Mouse (Mus musculus) CH12.LX (cell line): ENCODE measurements around the gene Nudt15. TPM values are rescaled to one million over a fixed set of nuclear protein-coding genes. Genes with fewer than 3 reads are reported as not detected.
"Not testable (repeated sequence)": the region's sequence is repeated elsewhere in the genome, so short reads cannot be mapped to it uniquely, and the experiment has no call there.

Experiments used
- DNase-seq: peaks from one replicate; pipeline ENCODE4 v3.0.0-alpha.2; 2013; ENCODE audit errors: extremely low read depth
- H3K27ac ChIP-seq: 2 replicates; pipeline ENCODE4 v1.5.1; 2012; ENCODE audit warnings: low read depth, mild to moderate bottlenecking, control low read depth, moderate library complexity; ENCODE audit not compliant: insufficient read depth
- H3K27me3 ChIP-seq: replicated peaks from 2 replicates; pipeline ENCODE3; 2012; ENCODE audit warnings: inconsistent platforms
- H3K36me3 ChIP-seq, 2 experiments: replicated peaks in 1 of 2; 2 replicates each; pipeline versions ENCODE3 to v1.6.1; 2012; ENCODE audit warnings: inconsistent platforms in 1 of 2, low read length in 1 of 2, mild to moderate bottlenecking in 1 of 2, mixed read lengths in 1 of 2, moderate library complexity in 1 of 2; ENCODE audit not compliant: control insufficient read depth in 1 of 2, insufficient read depth in 1 of 2
- H3K4me1 ChIP-seq, 2 experiments: 2 replicates each; pipeline ENCODE4 v1.6.1; 2012; ENCODE audit warnings: inconsistent platforms in 1 of 2, moderate library complexity in 1 of 2; ENCODE audit not compliant: insufficient read depth in 2 of 2, control insufficient read depth in 1 of 2
- H3K4me2 ChIP-seq: 2 replicates; pipeline ENCODE4 v1.6.1; 2012; ENCODE audit warnings: low read depth, mild to moderate bottlenecking, control low read depth; ENCODE audit not compliant: poor library complexity, insufficient read depth, severe bottlenecking
- H3K4me3 ChIP-seq, 3 experiments: fragments of 150-350 bp in 1 of 3; sonication (generic) in 1 of 3; replicated peaks in 1 of 3; 2 replicates each; pipeline versions ENCODE3 to v1.5.1; 2011 to 2012; ENCODE audit warnings: low read depth in 2 of 3, low read length in 2 of 3, mild to moderate bottlenecking in 2 of 3, moderate library complexity in 2 of 3, control low read depth in 1 of 3, improper control_type of control experiment in 1 of 3, inconsistent platforms in 1 of 3, mixed read lengths in 1 of 3; ENCODE audit not compliant: poor library complexity in 1 of 3
- H3K79me2 ChIP-seq: replicated peaks from 2 replicates; pipeline ENCODE4 v1.6.1; 2012; ENCODE audit warnings: mild to moderate bottlenecking, moderate library complexity; ENCODE audit not compliant: control insufficient read depth, poor library complexity, insufficient read depth, severe bottlenecking; ENCODE audit errors: extremely low read depth
- H3K9ac ChIP-seq: 2 replicates; pipeline ENCODE4 v1.6.1; 2012; ENCODE audit warnings: low read depth, mild to moderate bottlenecking, control low read depth, moderate library complexity; ENCODE audit not compliant: insufficient read depth
- H3K9me3 ChIP-seq: replicated peaks from 2 replicates; pipeline ENCODE3; 2012; ENCODE audit warnings: low read length, inconsistent platforms, mixed read lengths
- CHD1 ChIP-seq: IDR thresholded peaks from 2 replicates; pipeline ENCODE4 v1.6.1; 2012; ENCODE audit warnings: low read depth, low read length, improper control_type of control experiment, inconsistent platforms
- ELF1 ChIP-seq: IDR thresholded peaks from 2 replicates; pipeline ENCODE4 v1.6.1; 2014; ENCODE audit warnings: low read depth, mild to moderate bottlenecking, inconsistent platforms, low read length, improper control_type of control experiment
- GABPA ChIP-seq: IDR thresholded peaks from 2 replicates; pipeline ENCODE4 v1.6.1; 2012; ENCODE audit warnings: low read depth, low read length, improper control_type of control experiment, inconsistent platforms; ENCODE audit not compliant: insufficient replicate concordance
- HCFC1 ChIP-seq: IDR thresholded peaks from 2 replicates; pipeline ENCODE4 v1.6.1; 2012; ENCODE audit warnings: low read depth, mild to moderate bottlenecking, inconsistent platforms, low read length, improper control_type of control experiment
- IRF4 ChIP-seq: IDR thresholded peaks from 2 replicates; pipeline ENCODE4 v1.6.1; 2014; ENCODE audit warnings: low read depth, mild to moderate bottlenecking, inconsistent platforms, low read length, improper control_type of control experiment
- MAFK ChIP-seq: IDR thresholded peaks from 2 replicates; pipeline ENCODE4 v1.6.1; 2011; ENCODE audit warnings: low read length, improper control_type of control experiment; ENCODE audit not compliant: insufficient replicate concordance
- MAX ChIP-seq: IDR thresholded peaks from 2 replicates; pipeline ENCODE4 v1.6.1; 2011; ENCODE audit warnings: low read length, improper control_type of control experiment
- MAZ ChIP-seq: IDR thresholded peaks from 2 replicates; pipeline ENCODE4 v1.6.1; 2012; ENCODE audit warnings: low read depth, mild to moderate bottlenecking, inconsistent platforms, low read length, improper control_type of control experiment, moderate library complexity
- MEF2A ChIP-seq: IDR thresholded peaks from 2 replicates; pipeline ENCODE4 v1.6.1; 2014; ENCODE audit warnings: low read depth, mild to moderate bottlenecking, inconsistent platforms, low read length, improper control_type of control experiment, borderline replicate concordance
- MXI1 ChIP-seq: IDR thresholded peaks from 2 replicates; pipeline ENCODE4 v1.6.1; 2011; ENCODE audit warnings: mild to moderate bottlenecking, low read depth, low read length, improper control_type of control experiment
- NELFE ChIP-seq: IDR thresholded peaks from 2 replicates; pipeline ENCODE4 v1.6.1; 2011; ENCODE audit warnings: low read depth, low read length, improper control_type of control experiment
- NRF1 ChIP-seq: IDR thresholded peaks from 2 replicates; pipeline ENCODE4 v1.6.1; 2014; ENCODE audit warnings: low read depth, mild to moderate bottlenecking, inconsistent platforms, low read length, improper control_type of control experiment, moderate library complexity
- PAX5 ChIP-seq: IDR thresholded peaks from 2 replicates; pipeline ENCODE4 v1.6.1; 2012; ENCODE audit warnings: low read length, inconsistent platforms, mixed read lengths
- POLR2A ChIP-seq: IDR thresholded peaks from 2 replicates; pipeline ENCODE4 v1.6.1; 2011; ENCODE audit warnings: low read depth, mild to moderate bottlenecking, improper control_type of control experiment, low read length
- RAD21 ChIP-seq: IDR thresholded peaks from 2 replicates; pipeline ENCODE4 v1.6.1; 2011; ENCODE audit warnings: low read depth, mild to moderate bottlenecking, low read length, improper control_type of control experiment, moderate library complexity
- RCOR1 ChIP-seq: conservative IDR thresholded peaks from 2 replicates; pipeline ENCODE4 v1.6.1; 2012; ENCODE audit warnings: low read depth, mild to moderate bottlenecking, inconsistent platforms, low read length, improper control_type of control experiment
- TCF12 ChIP-seq: IDR thresholded peaks from 2 replicates; pipeline ENCODE4 v1.6.1; 2014; ENCODE audit warnings: low read depth, mild to moderate bottlenecking, inconsistent platforms, low read length, improper control_type of control experiment
- UBTF ChIP-seq: IDR thresholded peaks from 2 replicates; pipeline ENCODE4 v1.6.1; 2012; ENCODE audit warnings: low read depth, mild to moderate bottlenecking, inconsistent platforms, low read length, improper control_type of control experiment, moderate library complexity
- USF1 ChIP-seq: IDR thresholded peaks from 2 replicates; pipeline ENCODE4 v1.6.1; 2014; ENCODE audit warnings: low read depth, mild to moderate bottlenecking, inconsistent platforms, low read length, improper control_type of control experiment
- ZMIZ1 ChIP-seq: IDR thresholded peaks from 2 replicates; pipeline ENCODE4 v1.6.1; 2012; ENCODE audit warnings: low read depth, mild to moderate bottlenecking, inconsistent platforms, low read length, improper control_type of control experiment
- dilution Hi-C: fragments of 300-500 bp; cut with MboI; formaldehyde crosslinking; loops from 2 replicates; pipeline ENCODE4 v1.14.3; 2020; ENCODE audit warnings: low sequenced_read_pairs; ENCODE audit not compliant: extremely low pct_unique_long_range_greater_than_20kb, extremely low pct_ligation_motif_present
- in situ Hi-C: fragments of 300-500 bp; cut with MboI; formaldehyde crosslinking; loops from 3 replicates; pipeline ENCODE4 v1.14.3; 2019; ENCODE audit warnings: low sequenced_read_pairs, low pct_ligation_motif_present, low pct_unique_long_range_greater_than_20kb, mixed read lengths
- polyA plus RNA-seq: library from polyadenylated mRNA; unstranded; fragments of >175 nt; gene quantifications from 2 replicates; pipeline ENCODE4 v1.2.1, GENCODE M21; 2012; ENCODE audit warnings: low read depth; ENCODE audit not compliant: insufficient read length
- total RNA-seq, 2 experiments: library from RNA; depleted of rRNA; stranded (reverse); fragments of 300-350 nt in 1 of 2; fragments of >200 nt in 1 of 2; gene quantifications; 2 replicates each; pipeline ENCODE4 v1.2.3; 2012 to 2014

Nudt15 gene
- total and polyA plus RNA-seq, 3 experiments = 2.5 to 9.0 (median 6.8) TPM

GRCm38 (mm10) chr14:73569831-73570230 lies 21.8 kb upstream of the Nudt15 start:
- H3K79me2 ChIP-seq, H3K4me1 ChIP-seq, H3K4me2 ChIP-seq, H3K27me3 ChIP-seq, H3K4me3 ChIP-seq, in situ Hi-C loops, H3K9ac ChIP-seq, DNase-seq, H3K9me3 ChIP-seq, dilution Hi-C loops, H3K27ac ChIP-seq: not testable (repeated sequence)
- TF ChIP-seq RAD21 = peak; percentile 8; the same call in 1 of the 2 replicates
- H3K36me3 ChIP-seq = peaks cover 13 to 49% of the 10 kb centered on the region in 2 experiments

- Histone ChIP-seq H3K4me1 (peaks cover 0 to 26% of the 10 kb centered on the region in 2 experiments; a peak in 2 of 4 replicates), H3K79me2 (no peaks in the 10 kb centered on the region), H3K27ac (no peak overlapping the region), H3K27me3 (no peaks in the 10 kb centered on the region), H3K9me3 (no peaks in the 10 kb centered on the region)
- in situ Hi-C loops = no loop called here
- no peak for TF ChIP-seq MAFK
- TF ChIP-seq PAX5 = no peak
- TF ChIP-seq, all 38 proteins: peak for 0
- Histone ChIP-seq H3K9ac (peak overlapping the region; percentile 88), H3K36me3 (peaks cover 4 to 22% of the 10 kb centered on the region in 2 experiments), H3K4me3 (peak overlapping the region; percentile 94 to 100 (median 94)), H3K4me2 (peak overlapping the region; percentile 90)
- DNase-seq = no peak
- dilution Hi-C loops = no loop called here
Measured at GRCm38 (mm10) chr14:73553122-73553696, 5.2 kb upstream of the Nudt15 start.

- Histone ChIP-seq H3K4me3 (peak overlapping the region; percentile 94 to 100 (median 94)), H3K36me3 (peaks cover 4 to 19% of the 10 kb centered on the region in 2 experiments), H3K79me2 (no peaks in the 10 kb centered on the region), H3K4me2 (peak overlapping the region; percentile 90; the same call in 1 of the 2 replicates), H3K4me1 (peaks cover 0 to 24% of the 10 kb centered on the region in 2 experiments; a peak in 2 of 4 replicates), H3K9ac (peak overlapping the region; percentile 88), H3K9me3 (no peaks in the 10 kb centered on the region), H3K27ac (no peak overlapping the region), H3K27me3 (no peaks in the 10 kb centered on the region)
- dilution Hi-C loops = no loop called here
- in situ Hi-C loops = no loop called here
- TF ChIP-seq POLR2A (peak; percentile 90), RCOR1 (no peak), USF1 (no peak), CHD1 (no peak), HCFC1 (peak; percentile 69), UBTF (0 out of 2 replicates have a peak, but pooled peaks have one; percentile 61), ZMIZ1 (peak; percentile 59; the same call in 1 of the 2 replicates), NRF1 (peak; percentile 94), MAZ (no peak), MEF2A (0 out of 2 replicates have a peak, but pooled peaks have one; percentile 10), NELFE (peak; percentile 89), MAFK (no peak), IRF4 (0 out of 2 replicates have a peak, but pooled peaks have one; percentile 9), GABPA (no peak), RAD21 (no peak), TCF12 (peak; percentile 88), MXI1 (no peak), ELF1 (peak; percentile 14; the same call in 1 of the 2 replicates), MAX (no peak)
- DNase-seq = peak; percentile 92
Measured at GRCm38 (mm10) chr14:73552341-73553121, 4.5 kb upstream of the Nudt15 start.
